Mouse (Mus musculus): ENCODE measurements around the gene Rims3.

Rims3 gene

GRCm38 (mm10) chr4:120893656-120894401 is 39.2 kb downstream of the Rims3 start:
- DNase-seq = peak in 1 of 2 experiments; percentile 26

- peak in 1 of 2 experiments; percentile 11 for DNase-seq
These were observed 40.0 kb downstream of the Rims3 start for GRCm38 (mm10) chr4:120894584-120894983.

GRCm38 (mm10) chr4:120895226-120895625 is 40.6 kb downstream of the Rims3 start:
- DNase-seq = peak in 1 of 2 experiments; percentile 26

- peak in 1 of 2 experiments; percentile 20 for DNase-seq
These were observed 41.4 kb downstream of the Rims3 start for GRCm38 (mm10) chr4:120895810-120896584.

- no peak for DNase-seq
These were observed 49.9 kb downstream of the Rims3 start for GRCm38 (mm10) chr4:120904533-120904932.

GRCm38 (mm10) chr4:120905644-120906043 is 51.0 kb downstream of the Rims3 start:
- no peak for DNase-seq

GRCm38 (mm10) chr4:120909558-120910150 is 55.0 kb downstream of the Rims3 start:
- peak; percentile 51 to 75 for DNase-seq

GRCm38 (mm10) chr4:120911086-120911485 is 56.5 kb downstream of the Rims3 start:
- no peak for DNase-seq

GRCm38 (mm10) chr4:120912866-120913265 is 58.2 kb downstream of the Rims3 start:
- DNase-seq = peak; percentile 21 to 65

- no peak for DNase-seq
These were observed 58.8 kb downstream of the Rims3 start for GRCm38 (mm10) chr4:120913443-120913842.

- no peak for DNase-seq
These were observed 59.2 kb downstream of the Rims3 start for GRCm38 (mm10) chr4:120913861-120914260.

- no peak for DNase-seq
These were observed 59.9 kb downstream of the Rims3 start for GRCm38 (mm10) chr4:120914501-120914900.

- no peak for DNase-seq
These were observed 66.8 kb downstream of the Rims3 start for GRCm38 (mm10) chr4:120921461-120921860.

- DNase-seq = peak; percentile 90 to 96
These were observed 70.1 kb downstream of the Rims3 start, which contains the start of gene Exo5 for GRCm38 (mm10) chr4:120924554-120925299. Gene Exo5, minus strand, starts transcription at chr4:120925017.

- peak; percentile 54 to 77 for DNase-seq
These were observed 70.8 kb downstream of the Rims3 start for GRCm38 (mm10) chr4:120925386-120925785.

GRCm38 (mm10) chr4:120928686-120929085 is 74.1 kb downstream of the Rims3 start:
- peak in 1 of 2 experiments; percentile 29 for DNase-seq

- DNase-seq = no peak
These were observed 76.1 kb downstream of the Rims3 start for GRCm38 (mm10) chr4:120930736-120931135.

- DNase-seq = peak in 1 of 2 experiments; percentile 31
These were observed 80.4 kb downstream of the Rims3 start for GRCm38 (mm10) chr4:120935006-120935405.
